Mouse (Mus musculus): ENCODE measurements around the gene Mat2b.
"Not testable (repeated sequence)": the region's sequence is repeated elsewhere in the genome, so short reads cannot be mapped to it uniquely, and the experiment has no call there.

The Mat2b gene

DNA sequence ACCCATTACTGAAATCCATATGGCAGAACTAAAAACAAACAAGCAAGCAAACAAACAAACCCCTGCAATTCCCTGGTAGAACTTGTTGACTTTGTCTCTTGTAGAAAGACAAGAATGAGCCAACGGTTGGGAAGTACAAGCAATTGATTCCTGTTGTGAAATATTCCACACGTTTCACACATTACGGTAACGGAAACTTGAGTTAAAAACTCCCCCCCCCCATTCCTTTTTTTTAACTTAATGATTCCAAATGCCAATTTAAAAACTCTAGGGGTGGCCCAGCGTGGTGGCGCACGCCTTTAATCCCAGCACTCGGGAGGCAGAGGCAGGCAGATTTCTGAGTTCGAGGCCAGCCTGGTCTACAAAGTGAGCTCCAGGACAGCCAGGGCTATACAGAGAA, at the start of gene Mat2b:
Gene Mat2b (minus strand): TSS at position 101 of the 400 bp plus-strand sequence.
- CTCF ChIA-PET = no interaction called here
- POLR2A ChIA-PET = interaction anchor here (0.6 to 7.3 kb wide), 44 partner anchors 9 to 175 kb away, joined by 3 to 184 read pairs (median 7); partner anchors contain the start of genes Ccng1 (in 3 of the 4), Hmmr (in 3 of the 4) and Nudcd2 (in 3 of the 4)

- ChIA-PET CTCF (no interaction called here), POLR2A (interaction anchor here (0.6 to 12.7 kb wide), 11 partner anchors 7 to 56 kb away, joined by 3 to 96 read pairs (median 16); partner anchors contain the start of genes Ccng1 (in 3 of the 4), Hmmr (in 3 of the 4) and Nudcd2 (in 3 of the 4))
Observed at GRCm38 (mm10) chr11:40744348-40744747, 49.3 kb upstream of the Mat2b start.

- ChIA-PET POLR2A (interaction anchor here (0.7 to 7.2 kb wide), 29 partner anchors 8 to 62 kb away, joined by 3 to 71 read pairs (median 5); partner anchors contain the start of genes Ccng1 (in 4 of the 4), Hmmr (in 4 of the 4), Nudcd2 (in 4 of the 4) and Mat2b (in 2 of the 4)), CTCF (no interaction called here)
Observed at GRCm38 (mm10) chr11:40741605-40742262, 46.7 kb upstream of the Mat2b start.

GRCm38 (mm10) chr11:40737369-40737768, 42.4 kb upstream of the Mat2b start:
- ChIA-PET POLR2A (interaction anchor here (0.6 to 6.1 kb wide), 21 partner anchors 8 to 169 kb away, joined by 3 to 126 read pairs (median 6); partner anchors contain the start of genes Ccng1 (in 3 of the 4) and Mat2b (in 3 of the 4)), CTCF (interaction anchor here in 1 of 4 experiments (1.2 kb wide), 1 partner anchor 18 kb away, joined by 3 read pairs; the partner anchor contains the start of gene Ccng1)

DNA sequence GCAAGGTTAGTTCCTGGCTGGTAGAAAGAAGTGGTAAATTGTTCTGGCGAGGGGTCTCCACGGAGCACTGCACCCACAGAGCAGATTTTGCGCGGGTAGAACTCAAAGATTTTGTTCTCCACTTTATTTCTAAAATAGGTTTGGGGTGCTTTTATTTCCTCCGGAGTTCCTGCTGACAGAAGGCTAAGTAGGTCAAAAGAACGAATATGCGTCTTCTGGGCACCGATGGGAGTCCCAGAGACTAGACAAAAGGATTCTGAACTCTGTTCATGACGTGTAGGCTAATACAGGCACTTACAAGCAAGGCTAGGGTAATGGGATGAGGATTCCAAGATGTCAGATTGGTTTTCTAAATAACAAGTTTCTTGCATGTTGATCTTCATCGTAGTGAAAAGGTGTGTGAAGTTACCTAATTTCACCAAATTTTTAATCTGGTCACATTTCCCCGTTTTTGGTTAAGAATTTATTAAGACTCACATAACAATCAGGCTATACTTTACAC, 39.3 kb upstream of the Mat2b start:
- POLR2A ChIA-PET = interaction anchor here in 3 of 4 experiments (0.6 to 6.1 kb wide), 8 partner anchors 10 to 220 kb away, joined by 3 to 126 read pairs (median 6); partner anchors contain the start of genes Ccng1 (in 3 of the 3) and Mat2b (in 2 of the 3)
- CTCF ChIA-PET = no interaction called here

GRCm38 (mm10) chr11:40733339-40734174, 38.6 kb upstream of the Mat2b start, which contains the start of the genes Hmmr and Nudcd2:
Gene Hmmr, minus strand, starts transcription at chr11:40733422.
Gene Nudcd2, plus strand, starts transcription at chr11:40733667.
- CTCF ChIA-PET = interaction anchor here in 2 of 4 experiments (0.6 to 0.9 kb wide), 2 partner anchors 21 to 22 kb away, joined by 3 read pairs; partner anchors contain the start of gene Ccng1 (in 1 of the 2)
- POLR2A ChIA-PET = interaction anchor here (0.6 to 4.9 kb wide), 57 partner anchors 8 to 1380 kb away, joined by 3 to 290 read pairs (median 5); partner anchors contain the start of genes Ccng1 (in 4 of the 4) and Mat2b (in 3 of the 4)

- CTCF ChIA-PET = interaction anchor here in 2 of 4 experiments (0.6 to 0.9 kb wide), 2 partner anchors 20 to 22 kb away, joined by 3 read pairs; partner anchors contain the start of gene Ccng1 (in 1 of the 2)
- POLR2A ChIA-PET = interaction anchor here (0.6 to 4.9 kb wide), 56 partner anchors 9 to 1381 kb away, joined by 3 to 290 read pairs (median 6); partner anchors contain the start of genes Ccng1 (in 4 of the 4) and Mat2b (in 3 of the 4)
Observed at GRCm38 (mm10) chr11:40732997-40733338, 38.0 kb upstream of the Mat2b start.

DNA sequence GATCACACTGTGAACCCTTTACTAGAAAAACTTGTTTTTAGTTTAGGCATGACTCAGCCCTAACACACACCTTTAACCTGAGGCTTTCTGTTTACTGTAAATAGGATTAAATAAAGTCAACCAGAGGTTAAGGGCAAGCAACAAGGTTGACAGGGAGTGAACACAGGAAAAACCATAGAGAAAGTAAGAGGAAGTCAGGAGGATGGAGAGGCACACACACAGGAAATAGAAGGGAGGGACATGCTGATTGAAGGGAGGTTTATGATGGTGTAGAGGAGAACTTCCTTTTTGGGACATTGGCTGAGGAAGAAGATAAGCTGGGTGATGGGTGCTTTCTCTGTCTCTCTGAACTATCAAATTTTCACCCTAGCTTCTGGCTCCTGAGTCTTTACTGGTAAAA, 23.3 kb upstream of the Mat2b start:
- CTCF ChIA-PET = no interaction called here
- POLR2A ChIA-PET = interaction anchor here (0.6 to 13.2 kb wide), 16 partner anchors 9 to 37 kb away, joined by 3 to 129 read pairs (median 8); partner anchors contain the start of genes Ccng1 (in 3 of the 4), Hmmr (in 3 of the 4), Nudcd2 (in 3 of the 4) and Mat2b (in 1 of the 4)

GRCm38 (mm10) chr11:40715524-40715923, 20.5 kb upstream of the Mat2b start:
- ChIA-PET CTCF (no interaction called here), POLR2A (interaction anchor here in 3 of 4 experiments (0.6 to 13.2 kb wide), 10 partner anchors 11 to 40 kb away, joined by 3 to 129 read pairs (median 14); partner anchors contain the start of genes Hmmr (in 3 of the 3), Nudcd2 (in 3 of the 3), Ccng1 (in 2 of the 3) and Mat2b (in 1 of the 3))

GRCm38 (mm10) chr11:40713858-40714257, 18.9 kb upstream of the Mat2b start:
- POLR2A ChIA-PET = interaction anchor here in 3 of 4 experiments (0.8 to 13.2 kb wide), 18 partner anchors 9 to 42 kb away, joined by 3 to 129 read pairs (median 6); partner anchors contain the start of genes Hmmr (in 3 of the 3), Nudcd2 (in 3 of the 3), Ccng1 (in 2 of the 3) and Mat2b (in 2 of the 3)
- CTCF ChIA-PET = interaction anchor here in 1 of 4 experiments (1.0 kb wide), 1 partner anchor 9 kb away, joined by 5 read pairs; no protein-coding TSS in a partner anchor

GRCm38 (mm10) chr11:40709899-40710298, 14.9 kb upstream of the Mat2b start:
- POLR2A ChIA-PET = interaction anchor here in 3 of 4 experiments (0.6 to 4.8 kb wide), 11 partner anchors 12 to 40 kb away, joined by 3 to 21 read pairs (median 4); partner anchors contain the start of genes Mat2b (in 2 of the 3), Hmmr (in 1 of the 3) and Nudcd2 (in 1 of the 3)
- CTCF ChIA-PET = not testable (repeated sequence)

DNA sequence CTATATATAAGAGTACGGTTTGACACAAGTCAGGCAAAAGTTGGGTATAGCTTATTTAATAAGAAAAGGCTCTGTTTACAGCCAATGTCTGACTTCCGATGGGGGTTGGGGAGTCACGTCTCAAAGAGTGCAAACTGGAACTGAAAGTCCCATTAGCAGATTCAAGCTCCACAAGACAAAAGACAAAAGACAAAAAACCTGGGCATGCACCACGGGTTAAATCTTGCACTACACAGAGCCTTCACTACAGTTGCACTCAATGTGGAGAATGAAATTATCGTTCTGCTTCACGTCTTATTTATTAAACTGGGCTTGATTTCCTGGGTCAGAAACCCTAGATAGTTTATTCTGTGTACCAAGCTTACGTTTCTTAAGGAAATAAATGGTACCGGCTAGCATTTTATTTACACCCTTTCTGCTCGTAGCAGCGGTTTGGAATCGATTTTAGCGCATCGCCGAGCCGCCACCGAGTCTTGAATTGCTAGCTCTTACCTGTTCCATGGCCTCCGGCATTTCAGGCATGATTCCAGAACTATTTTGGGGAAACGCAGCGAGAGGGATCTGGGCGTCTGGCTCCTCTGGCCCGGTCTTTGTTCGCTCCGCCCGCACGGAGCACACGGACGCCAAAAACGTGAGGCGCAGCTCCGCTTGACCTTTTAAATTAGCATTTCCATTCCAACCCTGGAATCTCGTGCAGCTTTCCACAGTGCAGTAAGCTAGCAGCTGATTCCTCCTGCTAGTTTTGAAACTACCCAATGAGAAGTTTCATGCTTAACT, 504 bp downstream of the Mat2b start:
- ChIA-PET POLR2A (interaction anchor here (0.6 to 7.3 kb wide), 53 partner anchors 9 to 175 kb away, joined by 3 to 184 read pairs (median 6); partner anchors contain the start of genes Ccng1 (in 4 of the 4), Hmmr (in 3 of the 4) and Nudcd2 (in 3 of the 4)), CTCF (interaction anchor here in 1 of 4 experiments (0.6 kb wide), 1 partner anchor 679 kb away, joined by 3 read pairs; no protein-coding TSS in a partner anchor)

DNA sequence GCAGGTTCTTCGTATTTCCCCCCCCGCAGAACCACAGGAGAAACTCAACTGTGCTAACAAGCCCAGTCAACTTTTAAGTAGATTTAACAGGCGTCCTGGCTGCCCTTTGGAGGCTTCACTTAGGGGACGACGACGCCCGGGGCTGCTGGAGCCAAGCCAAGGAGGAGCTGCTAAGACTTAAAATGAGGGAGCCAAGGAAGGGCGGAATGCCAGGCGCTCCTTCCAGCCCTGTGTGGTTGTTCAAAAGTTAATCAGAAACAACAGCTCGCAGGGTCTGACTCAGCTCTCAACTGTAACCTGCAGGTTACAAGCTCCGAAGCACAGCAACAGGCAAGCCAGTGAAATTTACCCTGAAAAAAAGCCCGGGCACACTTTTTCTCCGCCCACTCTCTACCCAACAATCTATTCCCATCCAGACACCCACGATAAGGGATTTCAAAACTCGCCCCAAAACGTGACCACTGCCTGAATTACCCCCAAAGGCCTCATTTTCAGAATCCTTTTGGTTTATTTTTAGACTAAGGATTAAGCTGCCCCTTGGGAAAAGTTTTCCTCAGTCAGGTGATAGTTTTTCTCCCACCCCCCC, 1.5 kb downstream of the Mat2b start:
- POLR2A ChIA-PET = interaction anchor here (0.6 to 7.3 kb wide), 44 partner anchors 9 to 202 kb away, joined by 3 to 184 read pairs (median 7); partner anchors contain the start of genes Ccng1 (in 4 of the 4), Hmmr (in 3 of the 4) and Nudcd2 (in 3 of the 4)
- CTCF ChIA-PET = interaction anchor here in 1 of 4 experiments (0.6 kb wide), 1 partner anchor 678 kb away, joined by 3 read pairs; no protein-coding TSS in a partner anchor

GRCm38 (mm10) chr11:40692511-40693365, 2.3 kb downstream of the Mat2b start:
- POLR2A ChIA-PET = interaction anchor here (0.6 to 7.3 kb wide), 44 partner anchors 9 to 74 kb away, joined by 3 to 184 read pairs (median 6); partner anchors contain the start of genes Ccng1 (in 4 of the 4), Hmmr (in 3 of the 4) and Nudcd2 (in 3 of the 4)
- CTCF ChIA-PET = no interaction called here

DNA sequence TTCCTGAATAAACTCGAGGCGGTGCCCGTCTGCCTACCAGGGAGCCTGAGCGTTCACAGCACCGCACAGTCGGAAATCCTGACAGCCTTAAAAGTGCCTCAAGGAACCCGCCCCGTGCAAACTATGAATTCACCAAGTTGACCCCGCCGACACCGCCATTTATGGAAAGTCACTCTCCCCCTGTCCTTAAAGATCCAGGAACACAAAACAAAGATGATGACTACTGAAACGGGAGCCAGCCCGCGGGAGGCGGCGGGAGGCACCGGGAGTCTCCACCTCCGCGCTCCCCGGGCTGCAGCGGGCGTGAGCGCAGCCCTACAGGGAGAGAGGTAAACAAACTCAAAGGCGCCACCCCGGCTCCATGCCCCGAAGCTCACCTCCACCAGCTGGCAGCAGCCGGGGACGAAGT, 2.9 kb downstream of the Mat2b start:
- ChIA-PET POLR2A (interaction anchor here in 3 of 4 experiments (0.6 to 7.3 kb wide), 30 partner anchors 8 to 66 kb away, joined by 3 to 184 read pairs (median 22); partner anchors contain the start of genes Ccng1 (in 3 of the 3), Hmmr (in 3 of the 3) and Nudcd2 (in 3 of the 3)), CTCF (no interaction called here)
